Mouse (Mus musculus): ENCODE results near the gene Snn.

Gene Snn

DNA sequence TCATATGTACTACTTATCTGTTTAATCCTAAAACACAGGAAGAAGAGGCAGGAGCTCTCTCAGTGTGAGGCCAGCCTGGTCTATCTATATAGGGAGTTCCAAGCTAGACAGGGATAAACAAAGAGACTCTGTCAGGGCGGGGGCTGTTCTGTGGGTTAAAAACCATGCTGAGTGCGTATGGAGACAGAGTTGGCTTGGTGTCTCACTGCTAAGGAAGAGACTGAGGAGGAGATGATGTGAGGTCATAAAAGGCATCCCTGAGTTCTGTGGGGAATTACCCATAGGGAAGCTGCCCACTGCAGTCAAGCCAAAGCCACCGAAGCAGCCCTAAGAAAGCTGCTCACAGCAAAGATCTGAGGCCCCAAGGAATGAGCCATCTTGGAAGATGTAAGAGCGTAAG, at the start of gene Snn:
Gene Snn (plus strand): TSS at position 301 of the 400 bp plus-strand sequence.
- no peak for DNase-seq (ENCODE audit: low read depth)

DNA sequence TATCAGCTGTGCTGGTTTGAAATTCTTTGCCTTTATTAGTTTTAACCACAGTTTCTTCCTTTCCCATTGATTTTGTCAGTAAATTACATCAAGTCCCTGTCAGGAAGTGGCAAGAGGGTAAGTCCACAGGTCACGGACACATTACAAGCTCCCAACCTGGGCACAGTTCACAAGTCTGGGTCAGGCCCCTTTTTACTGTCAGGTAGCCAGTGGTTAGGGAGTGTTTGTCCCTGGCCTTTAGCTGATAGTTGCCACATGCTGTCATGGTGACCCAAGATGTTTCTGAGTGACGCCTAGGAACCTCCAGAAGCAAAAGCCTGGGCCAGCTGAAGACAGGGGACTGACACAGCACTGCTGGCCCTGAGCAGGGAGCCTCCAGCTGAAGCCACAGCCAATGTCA, 49.5 kb upstream of the Snn start:
- DNase-seq (ENCODE audit: low read depth), result no peak

DNA sequence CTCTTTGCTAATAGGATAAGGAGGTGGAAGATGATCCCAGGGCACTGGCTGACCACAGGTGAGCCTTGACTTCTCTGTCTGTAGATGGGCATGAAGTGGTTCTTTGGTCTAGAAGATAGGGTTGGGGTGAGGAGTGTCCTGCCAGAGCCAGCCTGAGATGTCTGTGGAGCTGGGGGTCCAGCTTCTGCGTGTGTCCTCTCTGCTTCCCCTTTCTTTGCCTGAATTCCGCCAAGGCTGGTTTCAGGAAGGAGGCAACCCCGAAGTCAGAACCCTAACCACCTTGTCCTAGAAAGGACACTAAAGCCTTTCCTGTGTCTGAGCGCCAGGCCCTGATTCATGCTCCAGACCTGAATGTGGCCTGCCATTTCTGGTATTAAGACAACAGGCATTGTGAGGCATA, 48.8 kb upstream of the Snn start:
- DNase-seq (ENCODE audit: low read depth), result no peak

DNA sequence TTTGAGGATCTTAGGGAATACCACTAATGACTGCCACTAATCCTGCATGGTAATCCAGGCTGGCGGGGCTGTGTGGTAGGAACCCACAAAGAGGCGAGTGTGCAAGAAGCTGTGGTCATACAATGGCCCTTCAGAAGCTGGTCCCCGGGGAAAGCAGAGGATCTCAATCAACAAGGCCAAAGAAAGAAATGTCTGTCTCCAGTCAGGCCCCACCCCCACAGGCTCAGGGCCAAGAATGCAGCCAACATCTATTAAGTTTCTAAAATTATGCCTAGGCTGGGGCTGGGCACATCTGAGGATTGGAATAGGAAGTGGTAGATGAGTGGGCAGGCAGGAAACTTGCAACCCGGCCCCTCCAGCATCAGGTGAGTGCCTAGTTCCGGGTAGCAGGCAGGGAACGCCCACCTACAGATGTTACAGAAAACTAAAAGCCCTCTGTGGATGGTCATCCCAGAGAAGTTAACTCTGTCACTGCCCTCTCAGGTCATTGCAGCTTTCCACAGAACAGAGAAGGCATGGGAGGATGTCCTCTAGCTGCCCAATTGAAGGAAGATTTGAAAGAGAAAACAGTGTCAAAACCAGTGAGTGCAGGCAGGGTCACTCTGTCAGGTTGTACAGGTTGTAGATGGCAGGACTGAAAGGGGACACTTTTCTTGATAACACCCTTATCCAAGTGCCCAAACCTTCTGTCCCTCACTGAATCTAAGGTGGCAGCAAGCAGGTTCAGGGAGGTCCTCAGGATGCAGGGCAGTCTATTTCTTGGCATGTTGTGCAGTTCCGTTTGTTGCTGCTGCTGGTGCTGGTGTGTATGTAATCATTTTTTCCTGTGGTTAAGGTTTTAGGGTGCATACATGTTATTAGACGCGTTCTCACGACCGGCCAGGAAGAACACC, 47.9 kb upstream of the Snn start:
- peak; percentile 85 for DNase-seq (ENCODE audit: low read depth)

DNA sequence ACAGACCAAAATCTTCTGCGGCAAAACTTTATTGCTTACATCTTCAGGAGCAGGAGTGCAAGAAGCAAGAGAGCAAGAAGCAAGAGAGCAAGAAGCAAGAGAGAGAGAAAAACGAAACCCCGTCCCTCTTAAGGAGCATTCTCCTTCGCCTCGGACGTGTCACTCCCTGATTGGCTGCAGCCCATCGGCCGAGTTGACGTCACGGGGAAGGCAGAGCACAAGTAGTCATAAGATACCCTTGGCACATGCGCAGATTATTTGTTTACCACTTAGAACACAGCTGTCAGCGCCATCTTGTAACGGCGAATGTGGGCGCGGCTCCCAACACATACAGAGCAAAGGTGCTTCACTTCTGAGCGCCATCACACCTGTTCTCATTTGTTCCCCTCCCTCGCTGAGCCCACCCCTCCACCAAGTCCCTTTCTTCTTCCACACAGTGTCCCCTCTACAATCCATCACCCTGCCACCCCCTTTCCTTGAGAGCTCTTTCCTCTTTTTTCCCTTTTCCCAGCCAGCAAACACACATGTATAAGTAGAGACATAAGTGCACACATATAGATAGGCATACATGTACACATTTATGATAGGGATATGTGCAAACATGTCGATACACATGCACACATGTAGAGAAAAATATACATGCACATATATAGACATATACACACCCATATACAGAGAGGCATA, 47.1 kb upstream of the Snn start:
- DNase-seq (ENCODE audit: low read depth), result peak; percentile 67

DNA sequence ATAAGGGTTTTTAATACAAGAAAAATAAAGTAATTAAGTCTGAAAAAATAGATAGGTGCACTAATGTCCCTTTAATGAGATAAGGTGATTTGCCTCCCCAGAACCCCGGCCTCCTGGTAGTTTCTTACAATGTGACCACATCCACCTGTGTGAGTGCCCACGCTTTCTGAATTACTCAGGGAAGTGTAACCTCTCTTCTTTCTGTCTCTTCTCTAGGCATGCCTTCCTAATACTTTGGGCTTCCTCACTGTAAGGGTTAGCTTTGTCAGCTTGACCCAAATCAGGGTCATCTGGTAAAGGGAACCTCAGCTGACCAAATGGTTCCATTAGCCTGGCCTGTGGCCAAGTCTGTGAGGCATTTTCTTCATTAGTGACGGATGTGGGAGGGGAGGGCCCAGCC, 46.3 kb upstream of the Snn start:
- peak; percentile 72 for DNase-seq (ENCODE audit: low read depth)

DNA sequence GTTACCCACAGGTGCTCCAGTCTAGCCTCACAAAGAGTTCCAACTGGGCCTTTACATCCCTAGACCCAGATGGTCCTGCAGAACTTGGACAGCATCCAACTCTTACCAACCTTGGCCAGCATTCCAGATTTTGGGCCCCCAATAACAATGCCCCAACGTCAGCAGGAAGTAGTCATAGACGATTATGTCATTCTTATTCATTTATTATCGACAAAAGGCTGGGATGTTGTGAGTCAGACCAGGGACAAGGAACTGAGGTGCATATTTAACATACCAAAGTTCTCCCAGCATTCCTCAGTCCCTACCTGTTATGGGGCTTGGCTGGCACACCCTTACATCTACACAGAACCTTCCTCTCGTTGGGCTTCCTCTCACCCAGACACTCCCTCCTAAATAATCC, 44.4 kb upstream of the Snn start:
- no peak for DNase-seq (ENCODE audit: low read depth)

DNA sequence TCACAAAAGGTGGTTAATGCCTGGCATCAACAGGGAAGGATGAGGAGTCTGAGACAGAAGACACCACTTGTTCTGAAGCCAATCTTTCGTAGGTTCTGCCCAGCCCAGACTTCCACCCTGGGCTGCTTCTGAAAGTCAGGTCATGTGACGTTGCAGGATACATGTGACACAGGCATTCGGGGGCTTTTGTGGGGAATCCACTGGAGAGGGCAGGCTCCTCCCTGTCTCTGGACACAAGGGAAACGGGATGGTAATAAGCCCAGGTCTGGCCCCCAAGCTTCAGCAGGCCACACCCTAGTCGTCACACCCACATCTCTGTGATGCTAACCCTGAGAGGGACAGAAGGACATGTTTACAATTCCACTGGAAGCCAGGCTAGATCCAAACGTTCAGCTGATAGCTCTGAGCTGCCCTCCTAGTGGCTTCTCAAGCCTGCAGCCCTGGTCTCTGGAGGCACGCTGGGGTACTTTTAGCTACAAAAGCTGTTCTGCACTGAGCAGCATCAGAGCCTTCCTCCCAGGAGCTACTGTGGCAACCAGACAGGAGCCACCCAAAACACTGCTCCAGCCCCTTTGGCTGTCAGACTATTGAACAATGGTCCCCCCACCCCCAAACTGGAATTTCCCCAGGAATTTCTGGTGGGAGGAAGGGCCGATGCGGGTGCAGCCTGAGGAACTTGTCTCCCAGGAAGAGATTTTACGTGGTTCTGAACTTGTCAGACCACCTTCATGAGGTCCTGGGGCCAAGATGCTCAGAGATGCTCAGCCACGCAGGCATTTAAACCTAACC, 42.7 kb upstream of the Snn start:
- no peak for DNase-seq (ENCODE audit: low read depth)

DNA sequence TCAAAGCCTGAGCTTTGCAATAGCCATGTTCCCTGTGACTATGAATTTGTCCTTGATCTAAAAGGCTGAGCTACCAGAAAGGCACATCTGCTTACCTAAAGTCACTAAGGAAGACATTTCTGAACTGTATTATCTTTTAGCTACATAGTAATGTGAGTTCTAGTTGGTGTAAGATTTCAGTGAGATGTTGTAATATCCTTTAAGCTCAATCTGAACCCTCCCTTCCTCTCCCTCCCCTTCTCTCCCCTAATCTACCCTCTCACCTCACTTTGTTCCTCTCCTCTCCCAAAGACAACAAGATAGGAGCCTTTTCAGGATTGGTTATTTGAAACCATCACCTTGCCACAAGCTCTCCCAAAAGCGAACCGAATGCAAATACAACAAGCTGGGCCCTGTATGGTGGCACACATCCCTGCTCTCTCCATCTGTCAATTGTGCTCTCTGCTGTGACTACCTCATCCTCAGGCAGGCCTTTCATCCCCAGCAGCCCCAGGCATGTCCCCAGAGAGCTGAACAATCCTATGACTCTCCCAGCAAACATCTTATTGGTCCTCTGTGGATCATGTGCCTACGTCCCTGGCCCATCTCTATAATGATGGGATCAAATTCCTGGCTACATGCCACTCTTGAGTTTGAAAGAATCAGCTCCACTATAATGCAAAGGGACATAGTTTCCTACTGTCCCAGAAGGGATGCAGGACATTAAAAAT, 39.2 kb upstream of the Snn start:
- no peak for DNase-seq (ENCODE audit: low read depth)

DNA sequence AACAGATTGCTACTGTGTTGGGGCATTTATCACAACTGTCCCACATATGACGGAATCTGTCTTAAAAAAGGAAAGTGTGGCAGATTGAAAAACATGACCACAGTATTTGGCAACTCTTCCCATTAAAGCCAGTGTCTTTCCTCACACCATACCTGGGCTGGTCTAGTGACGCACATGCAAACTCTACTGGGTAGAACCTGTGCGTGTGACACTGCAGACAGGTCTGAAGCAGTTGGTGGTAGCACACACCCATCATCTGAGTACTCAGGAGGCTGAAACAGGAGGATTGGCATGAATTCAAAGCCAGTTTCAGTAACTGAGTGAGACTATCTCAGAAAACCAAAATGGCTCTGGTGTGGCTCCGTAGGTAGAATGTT, 38.6 kb upstream of the Snn start:
- DNase-seq (ENCODE audit: low read depth), result no peak

DNA sequence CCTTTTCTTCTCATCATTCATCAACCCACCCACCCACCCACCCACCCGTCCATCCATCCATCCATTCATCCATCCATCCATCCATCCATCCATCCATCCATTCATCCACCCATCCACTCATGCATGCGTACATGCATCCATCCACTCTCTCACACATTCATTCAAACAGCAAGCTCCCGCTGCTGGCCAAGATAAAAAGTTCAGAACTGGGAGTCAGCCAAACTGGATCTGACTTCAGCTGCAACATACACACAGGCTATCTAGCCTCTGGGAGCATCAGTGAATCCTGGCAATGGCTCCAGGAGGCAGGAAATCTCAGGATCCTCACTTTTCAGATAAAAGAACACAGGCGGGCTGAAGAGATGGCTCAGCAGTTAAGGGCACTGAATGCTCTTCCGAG, 37.1 kb upstream of the Snn start:
- no peak for DNase-seq (ENCODE audit: low read depth)

DNA sequence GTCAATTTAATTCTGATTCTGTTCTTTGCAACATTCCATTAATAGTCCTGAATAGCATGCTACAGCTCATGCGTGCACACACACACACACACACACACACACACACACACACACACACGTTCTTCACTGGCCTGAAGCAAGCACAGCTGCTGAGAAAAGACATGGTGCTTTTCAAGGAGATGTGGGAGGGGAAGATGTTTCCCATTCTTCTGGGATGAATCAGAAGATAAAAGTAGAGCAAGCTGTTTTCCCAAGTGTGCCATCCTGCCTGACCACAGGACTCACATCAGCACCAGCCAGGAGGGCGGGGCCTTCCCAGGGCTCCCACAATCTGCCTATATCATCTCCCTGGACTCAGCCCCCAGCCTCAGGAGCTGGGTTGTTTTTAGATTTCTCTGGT, 35.9 kb upstream of the Snn start:
- no peak for DNase-seq (ENCODE audit: low read depth)

DNA sequence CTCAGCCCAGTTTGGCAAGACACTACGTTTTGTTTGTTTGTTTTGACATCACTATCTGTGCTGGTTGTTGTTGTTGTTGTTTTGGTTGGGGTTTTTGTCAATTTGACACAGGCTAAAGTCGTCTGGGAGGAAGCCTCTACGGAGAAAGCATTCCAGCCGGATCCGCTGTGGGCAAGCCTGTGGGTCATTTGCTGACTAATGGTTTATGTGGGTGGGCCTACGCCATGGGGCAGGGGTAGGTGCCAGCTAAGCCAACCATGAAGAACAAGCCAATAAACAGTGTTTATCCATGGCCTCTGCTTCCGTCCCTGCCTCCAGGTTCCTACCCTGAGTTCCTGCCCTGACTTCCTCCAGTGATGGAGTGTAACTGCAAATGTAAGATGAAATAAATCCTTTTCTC, 32.5 kb upstream of the Snn start:
- no peak for DNase-seq (ENCODE audit: low read depth)

DNA sequence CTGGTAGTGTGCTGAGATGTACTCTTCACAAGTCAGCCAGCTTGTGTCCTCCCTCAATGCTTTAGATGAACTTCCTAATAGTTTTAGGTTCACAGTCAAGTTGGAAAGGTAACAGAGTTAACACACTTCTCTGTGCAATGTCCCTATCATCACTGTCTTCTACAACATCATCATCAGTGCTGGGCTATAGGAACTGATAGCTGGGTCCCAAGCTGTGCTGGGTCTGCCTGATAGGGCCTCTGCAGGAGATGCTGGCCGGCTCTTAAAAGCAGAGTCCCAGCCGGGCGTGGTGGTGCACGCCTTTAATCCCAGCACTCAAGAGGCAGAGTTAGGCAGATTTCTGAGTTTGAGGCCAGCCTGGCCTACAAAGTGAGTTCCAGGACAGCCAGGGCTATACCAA, 29.9 kb upstream of the Snn start:
- DNase-seq (ENCODE audit: low read depth), result no peak

DNA sequence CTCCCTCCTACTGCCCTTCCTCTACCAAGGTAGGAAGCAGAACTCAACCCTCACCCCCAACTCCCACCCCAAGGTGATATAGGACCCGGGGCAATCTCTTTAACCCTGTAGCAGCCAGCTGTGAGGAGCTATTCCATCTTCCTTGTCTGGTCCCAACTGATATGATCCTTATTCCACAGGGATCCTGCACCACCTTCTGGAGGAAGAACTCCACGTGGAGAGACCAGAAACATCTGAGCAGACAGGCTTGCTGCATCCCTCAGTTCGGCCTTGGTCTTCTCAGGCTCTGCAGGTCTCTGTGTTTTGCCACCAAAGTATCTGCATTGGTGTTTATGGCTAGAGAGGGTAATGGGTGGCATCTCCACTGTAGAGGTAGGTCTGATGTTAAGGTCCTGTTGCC, 29.4 kb upstream of the Snn start:
- no peak for DNase-seq (ENCODE audit: low read depth)

DNA sequence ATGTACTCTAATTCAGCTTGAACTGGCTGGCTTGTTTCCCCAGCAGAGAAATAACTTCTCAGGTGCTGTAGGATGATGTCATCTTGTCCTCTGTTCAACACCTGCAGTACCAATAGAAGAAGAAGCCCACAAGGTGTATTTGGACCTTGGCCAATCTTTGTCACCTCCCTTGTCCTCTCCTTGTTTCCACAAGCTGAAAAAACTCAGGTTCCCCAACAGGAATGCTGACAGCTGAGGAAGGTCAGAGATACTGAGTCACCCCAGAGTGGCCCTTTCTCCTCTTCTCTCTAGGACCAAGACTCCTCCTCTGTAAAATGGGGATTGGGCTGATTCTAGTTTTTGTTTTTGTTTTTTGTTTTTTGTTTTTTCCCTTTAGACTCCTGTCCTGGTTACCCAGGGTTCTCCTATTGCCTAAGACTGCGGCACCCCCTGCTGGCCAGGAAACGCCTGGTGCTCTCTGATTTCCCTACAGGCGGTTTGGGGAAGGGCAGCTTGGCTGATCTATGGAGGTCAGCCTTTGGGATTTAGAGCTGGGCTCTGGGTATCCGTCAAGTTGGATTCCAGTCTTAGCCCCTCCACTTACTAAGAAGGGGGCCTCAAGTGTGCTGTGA, 26.4 kb upstream of the Snn start:
- peak; percentile 92 for DNase-seq (ENCODE audit: low read depth)

DNA sequence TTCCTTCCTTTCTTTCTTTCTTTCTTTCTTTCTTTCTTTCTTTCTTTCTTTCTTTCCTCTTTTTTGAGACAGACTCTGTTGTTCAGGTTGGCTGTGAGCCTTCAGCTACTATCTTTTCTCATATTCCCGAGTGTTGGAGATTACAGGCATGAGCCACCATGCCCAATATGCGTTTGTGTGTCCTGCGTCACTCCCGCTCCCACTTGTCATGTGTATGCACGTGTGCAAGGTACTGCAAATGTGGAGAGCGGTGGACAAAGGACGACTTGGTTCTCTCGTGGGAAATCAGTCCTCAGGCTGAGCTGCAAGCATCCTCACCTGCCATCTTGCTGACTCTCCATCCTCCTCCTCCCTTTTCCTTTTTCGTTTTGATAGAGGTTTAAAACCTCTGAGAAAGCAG, 25.5 kb upstream of the Snn start:
- no peak for DNase-seq (ENCODE audit: low read depth)

DNA sequence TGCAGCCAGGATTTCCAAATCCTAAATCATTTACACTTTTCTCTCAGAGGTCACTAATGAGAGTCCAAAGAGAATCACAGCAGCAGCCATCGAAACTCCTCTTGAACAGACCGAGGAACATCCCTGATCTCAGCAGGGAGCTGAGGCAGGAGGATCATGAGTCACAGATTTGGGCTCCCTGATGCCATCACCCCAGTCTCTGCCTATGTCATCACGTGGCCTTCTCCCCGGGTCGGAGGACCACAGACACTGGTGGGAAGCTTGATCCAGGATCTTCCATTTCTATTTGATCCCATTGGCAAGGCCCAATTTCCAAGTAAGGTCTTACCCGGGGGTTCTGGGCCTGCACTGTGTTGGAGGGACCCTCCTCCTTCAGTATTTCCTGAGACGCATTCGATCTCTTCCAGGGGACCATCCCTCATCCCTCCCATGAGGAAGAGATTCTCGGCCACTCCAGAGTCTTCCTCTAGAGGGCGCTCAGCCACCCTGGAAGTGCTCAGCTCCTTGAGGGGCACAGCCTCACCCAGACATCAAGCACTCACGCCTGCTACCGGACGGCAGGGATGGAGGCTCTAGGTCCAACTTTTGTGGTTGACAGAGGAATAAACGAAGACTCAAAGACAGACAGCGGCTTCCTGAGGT, 24.8 kb upstream of the Snn start:
- DNase-seq (ENCODE audit: low read depth), result peak; percentile 86

DNA sequence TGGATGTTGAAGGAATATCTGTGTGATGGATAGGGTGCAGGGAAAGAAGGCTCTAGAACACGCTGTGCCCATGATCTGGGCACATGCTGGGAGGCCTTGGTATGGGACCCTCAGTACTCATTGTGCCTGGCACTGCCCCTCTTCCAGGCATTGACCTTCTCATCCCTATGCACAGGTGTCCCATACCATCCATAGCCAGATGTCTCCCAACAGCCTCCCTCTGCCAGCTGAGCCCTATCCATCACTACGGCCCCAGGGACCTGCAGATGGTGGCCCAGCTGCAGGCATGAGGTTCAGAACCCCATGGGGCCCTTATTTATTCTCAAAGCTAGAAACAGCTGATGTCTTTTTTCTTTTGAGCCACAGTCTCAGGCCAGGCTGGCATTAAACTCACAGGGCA, 20.1 kb upstream of the Snn start:
- DNase-seq (ENCODE audit: low read depth), result no peak

DNA sequence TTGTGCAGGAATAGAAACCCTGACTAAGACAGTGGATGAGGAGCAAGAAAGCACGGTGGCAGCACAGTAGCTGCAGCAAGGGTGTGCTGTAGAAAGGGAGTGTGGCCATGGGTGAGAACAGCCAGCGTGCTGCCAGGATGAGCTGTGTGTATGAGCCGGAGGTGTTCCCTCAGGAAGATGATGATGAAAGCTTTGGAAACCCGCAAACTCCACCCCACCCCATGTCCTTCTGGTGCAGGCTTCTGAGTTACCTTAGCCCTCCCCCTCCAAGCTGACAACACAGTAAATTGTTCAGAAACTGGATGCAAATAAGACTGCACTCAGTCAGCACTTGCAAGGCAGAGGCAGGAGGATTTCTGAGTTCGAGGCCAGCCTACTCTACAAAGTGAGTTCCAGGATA, 17.5 kb upstream of the Snn start:
- DNase-seq (ENCODE audit: low read depth), result no peak

DNA sequence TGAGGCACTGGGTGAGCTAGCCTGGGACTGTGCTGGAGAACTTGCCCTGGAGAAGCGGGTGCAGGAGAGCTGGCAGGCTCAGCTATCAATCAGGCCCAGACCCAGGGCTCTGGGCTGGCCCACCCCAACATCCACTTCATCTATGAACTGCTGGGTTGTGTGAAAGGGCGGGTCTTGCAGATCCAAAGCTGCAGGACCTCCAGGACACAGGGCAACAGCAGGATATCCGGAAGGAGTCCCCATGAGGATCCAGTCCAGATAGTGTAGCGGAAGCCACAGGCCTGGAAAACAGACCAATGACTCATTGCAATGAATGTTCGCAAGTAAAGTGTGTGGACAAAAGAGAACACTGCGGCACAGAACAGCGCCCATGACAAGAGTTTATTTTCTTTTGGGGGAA, 14.3 kb upstream of the Snn start:
- no peak for DNase-seq (ENCODE audit: low read depth)
